Mouse (Mus musculus) CH12.LX (cell line): Measurements from ENCODE around the gene Ccser1. TPM values are rescaled to one million over a fixed set of nuclear protein-coding genes. Genes with fewer than 3 reads are reported as not detected.

Source experiments
- DNase-seq: peaks from one replicate; pipeline ENCODE4 v3.0.0-alpha.2; 2013; ENCODE audit errors: extremely low read depth
- H3K27ac ChIP-seq: 2 replicates; pipeline ENCODE4 v1.5.1; 2012; ENCODE audit warnings: low read depth, mild to moderate bottlenecking, control low read depth, moderate library complexity; ENCODE audit not compliant: insufficient read depth
- H3K27me3 ChIP-seq: replicated peaks from 2 replicates; pipeline ENCODE3; 2012; ENCODE audit warnings: inconsistent platforms
- H3K36me3 ChIP-seq, 2 experiments: replicated peaks in 1 of 2; 2 replicates each; pipeline versions ENCODE3 to v1.6.1; 2012; ENCODE audit warnings: inconsistent platforms in 1 of 2, low read length in 1 of 2, mild to moderate bottlenecking in 1 of 2, mixed read lengths in 1 of 2, moderate library complexity in 1 of 2; ENCODE audit not compliant: control insufficient read depth in 1 of 2, insufficient read depth in 1 of 2
- H3K4me1 ChIP-seq, 2 experiments: 2 replicates each; pipeline ENCODE4 v1.6.1; 2012; ENCODE audit warnings: inconsistent platforms in 1 of 2, moderate library complexity in 1 of 2; ENCODE audit not compliant: insufficient read depth in 2 of 2, control insufficient read depth in 1 of 2
- H3K4me2 ChIP-seq: 2 replicates; pipeline ENCODE4 v1.6.1; 2012; ENCODE audit warnings: low read depth, mild to moderate bottlenecking, control low read depth; ENCODE audit not compliant: poor library complexity, insufficient read depth, severe bottlenecking
- H3K4me3 ChIP-seq, 3 experiments: fragments of 150-350 bp in 1 of 3; sonication (generic) in 1 of 3; replicated peaks in 1 of 3; 2 replicates each; pipeline versions ENCODE3 to v1.5.1; 2011 to 2012; ENCODE audit warnings: low read depth in 2 of 3, low read length in 2 of 3, mild to moderate bottlenecking in 2 of 3, moderate library complexity in 2 of 3, control low read depth in 1 of 3, improper control_type of control experiment in 1 of 3, inconsistent platforms in 1 of 3, mixed read lengths in 1 of 3; ENCODE audit not compliant: poor library complexity in 1 of 3
- H3K79me2 ChIP-seq: replicated peaks from 2 replicates; pipeline ENCODE4 v1.6.1; 2012; ENCODE audit warnings: mild to moderate bottlenecking, moderate library complexity; ENCODE audit not compliant: control insufficient read depth, poor library complexity, insufficient read depth, severe bottlenecking; ENCODE audit errors: extremely low read depth
- H3K9ac ChIP-seq: 2 replicates; pipeline ENCODE4 v1.6.1; 2012; ENCODE audit warnings: low read depth, mild to moderate bottlenecking, control low read depth, moderate library complexity; ENCODE audit not compliant: insufficient read depth
- H3K9me3 ChIP-seq: replicated peaks from 2 replicates; pipeline ENCODE3; 2012; ENCODE audit warnings: low read length, inconsistent platforms, mixed read lengths
- BHLHE40 ChIP-seq: IDR thresholded peaks from 2 replicates; pipeline ENCODE4 v1.6.1; 2011; ENCODE audit warnings: mild to moderate bottlenecking, low read depth, low read length, improper control_type of control experiment
- CHD1 ChIP-seq: IDR thresholded peaks from 2 replicates; pipeline ENCODE4 v1.6.1; 2012; ENCODE audit warnings: low read depth, low read length, improper control_type of control experiment, inconsistent platforms
- CTCF ChIP-seq, 2 experiments: IDR thresholded peaks in 1 of 2; conservative IDR thresholded peaks in 1 of 2; 2 replicates each; pipeline ENCODE4 v1.5.1; 2011 to 2012; ENCODE audit warnings: low read depth in 2 of 2, low read length in 2 of 2, improper control_type of control experiment in 1 of 2, inconsistent platforms in 1 of 2, mild to moderate bottlenecking in 1 of 2, moderate library complexity in 1 of 2
- E2F4 ChIP-seq: IDR thresholded peaks from 2 replicates; pipeline ENCODE4 v1.6.1; 2011; ENCODE audit warnings: low read depth, low read length, improper control_type of control experiment; ENCODE audit not compliant: insufficient replicate concordance
- ELF1 ChIP-seq: IDR thresholded peaks from 2 replicates; pipeline ENCODE4 v1.6.1; 2014; ENCODE audit warnings: low read depth, mild to moderate bottlenecking, inconsistent platforms, low read length, improper control_type of control experiment
- EP300 ChIP-seq: IDR thresholded peaks from 2 replicates; pipeline ENCODE4 v1.6.1; 2011; ENCODE audit warnings: low read length, improper control_type of control experiment
- ETS1 ChIP-seq: conservative IDR thresholded peaks from 2 replicates; pipeline ENCODE4 v1.6.1; 2012; ENCODE audit warnings: low read depth, mild to moderate bottlenecking, inconsistent platforms, low read length, improper control_type of control experiment, moderate library complexity
- GABPA ChIP-seq: IDR thresholded peaks from 2 replicates; pipeline ENCODE4 v1.6.1; 2012; ENCODE audit warnings: low read depth, low read length, improper control_type of control experiment, inconsistent platforms; ENCODE audit not compliant: insufficient replicate concordance
- JUND ChIP-seq: conservative IDR thresholded peaks from 2 replicates; pipeline ENCODE4 v1.6.1; 2011; ENCODE audit warnings: low read depth, low read length, improper control_type of control experiment
- MAFK ChIP-seq: IDR thresholded peaks from 2 replicates; pipeline ENCODE4 v1.6.1; 2011; ENCODE audit warnings: low read length, improper control_type of control experiment; ENCODE audit not compliant: insufficient replicate concordance
- MAZ ChIP-seq: IDR thresholded peaks from 2 replicates; pipeline ENCODE4 v1.6.1; 2012; ENCODE audit warnings: low read depth, mild to moderate bottlenecking, inconsistent platforms, low read length, improper control_type of control experiment, moderate library complexity
- MYC ChIP-seq: IDR thresholded peaks from 2 replicates; pipeline ENCODE4 v1.6.1; 2011; ENCODE audit warnings: low read depth, mild to moderate bottlenecking, improper control_type of control experiment, low read length
- NELFE ChIP-seq: IDR thresholded peaks from 2 replicates; pipeline ENCODE4 v1.6.1; 2011; ENCODE audit warnings: low read depth, low read length, improper control_type of control experiment
- NRF1 ChIP-seq: IDR thresholded peaks from 2 replicates; pipeline ENCODE4 v1.6.1; 2014; ENCODE audit warnings: low read depth, mild to moderate bottlenecking, inconsistent platforms, low read length, improper control_type of control experiment, moderate library complexity
- RAD21 ChIP-seq: IDR thresholded peaks from 2 replicates; pipeline ENCODE4 v1.6.1; 2011; ENCODE audit warnings: low read depth, mild to moderate bottlenecking, low read length, improper control_type of control experiment, moderate library complexity
- SMC3 ChIP-seq: IDR thresholded peaks from 2 replicates; pipeline ENCODE4 v1.6.1; 2011; ENCODE audit warnings: low read depth, low read length, improper control_type of control experiment
- USF2 ChIP-seq: conservative IDR thresholded peaks from 2 replicates; pipeline ENCODE4 v1.6.1; 2011; ENCODE audit warnings: low read depth, low read length, improper control_type of control experiment
- ZMIZ1 ChIP-seq: IDR thresholded peaks from 2 replicates; pipeline ENCODE4 v1.6.1; 2012; ENCODE audit warnings: low read depth, mild to moderate bottlenecking, inconsistent platforms, low read length, improper control_type of control experiment
- dilution Hi-C: fragments of 300-500 bp; cut with MboI; formaldehyde crosslinking; loops from 2 replicates; pipeline ENCODE4 v1.14.3; 2020; ENCODE audit warnings: low sequenced_read_pairs; ENCODE audit not compliant: extremely low pct_unique_long_range_greater_than_20kb, extremely low pct_ligation_motif_present
- in situ Hi-C: fragments of 300-500 bp; cut with MboI; formaldehyde crosslinking; loops from 3 replicates; pipeline ENCODE4 v1.14.3; 2019; ENCODE audit warnings: low sequenced_read_pairs, low pct_ligation_motif_present, low pct_unique_long_range_greater_than_20kb, mixed read lengths
- polyA plus RNA-seq: library from polyadenylated mRNA; unstranded; fragments of >175 nt; gene quantifications from 2 replicates; pipeline ENCODE4 v1.2.1, GENCODE M21; 2012; ENCODE audit warnings: low read depth; ENCODE audit not compliant: insufficient read length
- total RNA-seq, 2 experiments: library from RNA; depleted of rRNA; stranded (reverse); fragments of 300-350 nt in 1 of 2; fragments of >200 nt in 1 of 2; gene quantifications; 2 replicates each; pipeline ENCODE4 v1.2.3; 2012 to 2014

The Ccser1 gene
- total and polyA plus RNA-seq, 3 experiments, result not detected

GRCm38 (mm10) chr6:61311324-61312091 lies 131.4 kb downstream of the Ccser1 start:
- TF ChIP-seq MAFK (no peak), CTCF (conservative IDR thresholded peaks at IDR 0.05 in 1 of 2, IDR thresholded peaks at IDR 0.05 in 1 of 2; ENCODE audit: low read depth in 2 of 2, low read length in 2 of 2) (0 out of 4 replicates have a peak, but pooled peaks of 1 of the 2 experiments have one; percentile 8)
- no peaks in the 10 kb centered on the region for H3K79me2 ChIP-seq
- in situ Hi-C loops (no loop called here), dilution Hi-C loops (no loop called here)
- no peak for DNase-seq
- no peaks in the 10 kb centered on the region for H3K36me3 ChIP-seq
- no peak overlapping the region for H3K27ac ChIP-seq
- H3K4me2 ChIP-seq, result no peak overlapping the region
- H3K4me1 ChIP-seq, result no peaks in the 10 kb centered on the region
- no peaks in the 10 kb centered on the region for H3K27me3 ChIP-seq
- H3K9ac ChIP-seq, result no peak overlapping the region
- H3K4me3 ChIP-seq, result no peak overlapping the region
- H3K9me3 ChIP-seq, result peaks cover 46% of the 10 kb centered on the region

GRCm38 (mm10) chr6:61315884-61316601 lies 135.9 kb downstream of the Ccser1 start:
- dilution Hi-C loops, result no loop called here
- no peaks in the 10 kb centered on the region for H3K36me3 ChIP-seq
- H3K4me2 ChIP-seq, result no peak overlapping the region
- H3K4me1 ChIP-seq, result no peaks in the 10 kb centered on the region
- no peaks in the 10 kb centered on the region for H3K79me2 ChIP-seq
- no peak overlapping the region for H3K9ac ChIP-seq
- H3K4me3 ChIP-seq, result no peak overlapping the region
- peaks cover 44% of the 10 kb centered on the region for H3K9me3 ChIP-seq
- no peak overlapping the region for H3K27ac ChIP-seq
- no peaks in the 10 kb centered on the region for H3K27me3 ChIP-seq
- no peak for DNase-seq
- in situ Hi-C loops, result no loop called here
- no peak for TF ChIP-seq ELF1
- TF ChIP-seq USF2, result no peak
- TF ChIP-seq RAD21, result no peak; the same call in none of the 2 replicates
- no peak for TF ChIP-seq GABPA
- no peak for TF ChIP-seq NRF1
- TF ChIP-seq ETS1, result no peak
- no peak for TF ChIP-seq BHLHE40
- no peak for TF ChIP-seq NELFE
- no peak for TF ChIP-seq JUND
- no peak for TF ChIP-seq MYC
- TF ChIP-seq CTCF (conservative IDR thresholded peaks at IDR 0.05 in 1 of 2, IDR thresholded peaks at IDR 0.05 in 1 of 2; ENCODE audit: low read depth in 2 of 2, low read length in 2 of 2), result no peak; a peak in 1 of 4 replicates
- no peak for TF ChIP-seq ZMIZ1
- no peak for TF ChIP-seq EP300
- TF ChIP-seq E2F4, result no peak
- TF ChIP-seq MAZ, result no peak
- no peak for TF ChIP-seq CHD1
- no peak for TF ChIP-seq SMC3
